Mouse (Mus musculus): ENCODE data around the gene Alppl2. TPM values are rescaled to one million over a fixed set of nuclear protein-coding genes. Genes with fewer than 3 reads are reported as not detected.

Alppl2 gene
- polyA plus RNA-seq, 1 experiment from 2014 or later: not detected

GRCm38 (mm10) chr1:87041119-87041518, 48.6 kb downstream of the Alppl2 start:
- TF ChIP-seq CTCF (IDR thresholded peaks at IDR 0.05; ENCODE audit: low read depth): peak; percentile 84
- H3K36me3 ChIP-seq (ENCODE audit: control insufficient read depth, insufficient read depth): no peaks in the 10 kb centered on the region; the same call in 1 of the 2 replicates
- H3K9me3 ChIP-seq (ENCODE audit: control insufficient read depth): no peaks in the 10 kb centered on the region
- no peak overlapping the region for H3K9ac ChIP-seq (ENCODE audit: low read depth, low read length)
- 9% methylated on average over 3 of the region's 3 CpGs for WGBS
- peaks cover under 1% of the 10 kb centered on the region; the same call in 1 of the 2 replicates for H3K4me1 ChIP-seq (replicated peaks; ENCODE audit: control insufficient read depth, insufficient read depth, low read length)
- no peak overlapping the region for H3K27ac ChIP-seq (ENCODE audit: low read depth, low read length)
- 0 out of 2 replicates have a peak, but pooled peaks have one; percentile 27 for ATAC-seq
- no peak overlapping the region for H3K4me3 ChIP-seq (ENCODE audit: low read depth, low read length)
- no peaks in the 10 kb centered on the region for H3K27me3 ChIP-seq (replicated peaks; ENCODE audit: control insufficient read depth, insufficient read depth, low read length)
- H3K4me2 ChIP-seq (replicated peaks; ENCODE audit: low read depth): no peak overlapping the region

- Histone ChIP-seq H3K36me3 (ENCODE audit: control insufficient read depth, insufficient read depth) (no peaks in the 10 kb centered on the region), H3K9ac (ENCODE audit: low read depth, low read length) (no peak overlapping the region), H3K4me2 (replicated peaks; ENCODE audit: low read depth) (no peak overlapping the region), H3K9me3 (ENCODE audit: control insufficient read depth) (no peaks in the 10 kb centered on the region), H3K4me3 (ENCODE audit: low read depth, low read length) (no peak overlapping the region), H3K4me1 (replicated peaks; ENCODE audit: control insufficient read depth, insufficient read depth, low read length) (peaks cover 8% of the 10 kb centered on the region; the same call in 1 of the 2 replicates), H3K27ac (ENCODE audit: low read depth, low read length) (no peak overlapping the region), H3K27me3 (replicated peaks; ENCODE audit: control insufficient read depth, insufficient read depth, low read length) (no peaks in the 10 kb centered on the region)
- 92% methylated on average over 2 of the region's 2 CpGs for WGBS
- ATAC-seq: no peak
- TF ChIP-seq CTCF (IDR thresholded peaks at IDR 0.05; ENCODE audit: low read depth): no peak
Measured at GRCm38 (mm10) chr1:87038477-87039070, 51.2 kb downstream of the Alppl2 start.

Other genes with a start within 250 kb of the Alppl2 start
- 1,275 and 1,389 TPM in 2 replicates for gene Alpi, start 11.7 kb upstream of the Alppl2 start, polyA plus RNA-seq (2015; fragmentation: Nextera tagmentation; extraction: Ambion mirVana)
- gene Akp3, start 35.0 kb upstream of the Alppl2 start, polyA plus RNA-seq (2015; fragmentation: Nextera tagmentation; extraction: Ambion mirVana): 2.7 and 3.6 TPM in 2 replicates
- gene Ecel1, start 66.6 kb upstream of the Alppl2 start, polyA plus RNA-seq (2015; fragmentation: Nextera tagmentation; extraction: Ambion mirVana): 0.64 and 0.67 TPM in 2 replicates
- not detected in 2 replicates for gene Prss56, start 93.4 kb upstream of the Alppl2 start, polyA plus RNA-seq (2015; fragmentation: Nextera tagmentation; extraction: Ambion mirVana)
- not detected in 2 replicates for gene Chrnd, start 100.7 kb upstream of the Alppl2 start, polyA plus RNA-seq (2015; fragmentation: Nextera tagmentation; extraction: Ambion mirVana)
- gene Chrng, start 114.7 kb upstream of the Alppl2 start, polyA plus RNA-seq (2015; fragmentation: Nextera tagmentation; extraction: Ambion mirVana): not detected in 2 replicates
- 175 and 179 TPM in 2 replicates for gene Eif4e2, start 124.0 kb upstream of the Alppl2 start, polyA plus RNA-seq (2015; fragmentation: Nextera tagmentation; extraction: Ambion mirVana)
- 2.1 and 3.0 TPM in 2 replicates for gene Efhd1, start 174.4 kb upstream of the Alppl2 start, polyA plus RNA-seq (2015; fragmentation: Nextera tagmentation; extraction: Ambion mirVana)
- gene Gigyf2, start 237.1 kb upstream of the Alppl2 start, polyA plus RNA-seq (2015; fragmentation: Nextera tagmentation; extraction: Ambion mirVana): 21.0 and 21.4 TPM in 2 replicates